Mouse (Mus musculus) lung, adult 2 months (tissue): ENCODE measurements around the gene Reg1. TPM values are rescaled to one million over a fixed set of nuclear protein-coding genes. Genes with fewer than 3 reads are reported as not detected.
"Not testable (repeated sequence)": the region's sequence is repeated elsewhere in the genome, so short reads cannot be mapped to it uniquely, and the experiment has no call there.

ENCODE experiments used
- DNase-seq: peaks from one replicate; pipeline ENCODE4 v3.0.0; 2022
- H3K4me1 ChIP-seq: fragments of 200-500 bp; 2 replicates; pipeline ENCODE4 v1.6.1; 2011; ENCODE audit warnings: low read length; ENCODE audit not compliant: control insufficient read depth, insufficient read depth
- H3K4me3 ChIP-seq: fragments of 200-500 bp; replicated peaks from 2 replicates; pipeline ENCODE3; 2011; ENCODE audit warnings: low read depth, mild to moderate bottlenecking, control low read depth, low read length; ENCODE audit errors: extremely low read depth
- CTCF ChIP-seq: fragments of 200-500 bp; IDR thresholded peaks from 2 replicates; pipeline ENCODE4 v1.5.1; 2011; ENCODE audit warnings: mild to moderate bottlenecking, low read length, control low read depth; ENCODE audit not compliant: insufficient read depth
- POLR2A ChIP-seq: fragments of 200-500 bp; IDR thresholded peaks from 2 replicates; pipeline ENCODE4 v1.6.1; 2011; ENCODE audit warnings: low read depth, mild to moderate bottlenecking, control low read depth, low read length, borderline replicate concordance; ENCODE audit errors: extremely low read depth
- WGBS: fragments of 180-500 bp; shearing (Covaris S2); methylation state at CpG from one replicate; pipeline ENCODE4 v1.1.7; 2018; 5-methylcytosine and 5-hydroxymethylcytosine counted together
- polyA plus RNA-seq: library from polyadenylated mRNA; depleted of rRNA; stranded (reverse); fragments of >200 nt; gene quantifications from 2 replicates; pipeline ENCODE4 v1.2.3, GENCODE M21; 2012; rRNA removed

The Reg1 gene
- 0.98 TPM in 1 of 2 replicates, not detected in the other for polyA plus RNA-seq

- not testable (repeated sequence) for H3K4me1 ChIP-seq, H3K4me3 ChIP-seq, DNase-seq
Observed at GRCm38 (mm10) chr6:78422411-78422810, at the start of gene Reg1. Gene Reg1, plus strand, starts transcription at chr6:78422711.

GRCm38 (mm10) chr6:78378765-78379164 is 43.7 kb upstream of the Reg1 start, which contains the start of gene Reg3d:
Gene Reg3d, minus strand, starts transcription at chr6:78378865.
- Histone ChIP-seq H3K4me1 (no peaks in the 10 kb centered on the region), H3K4me3 (no peak within 1 kb of the TSS)
- 46% methylated on average over 2 of the region's 2 CpGs for WGBS
- DNase-seq = no peak
- TF ChIP-seq POLR2A (no peak), CTCF (no peak)

- TF ChIP-seq CTCF = no peak
- no peak for TF ChIP-seq POLR2A
- DNase-seq = no peak
- Histone ChIP-seq H3K4me1 (no peaks in the 10 kb centered on the region), H3K4me3 (no peak within 1 kb of the TSS)
Observed at GRCm38 (mm10) chr6:78380409-78380808, 42.1 kb upstream of the Reg1 start, which contains the start of gene Reg3a. Gene Reg3a, plus strand, starts transcription at chr6:78380709.

- TF ChIP-seq POLR2A (no peak), CTCF (no peak)
- no peak for DNase-seq
- WGBS = 76% methylated on average over 3 of the region's 3 CpGs
- Histone ChIP-seq H3K4me3 (no peak overlapping the region), H3K4me1 (no peaks in the 10 kb centered on the region)
Observed at GRCm38 (mm10) chr6:78385609-78386008, 36.9 kb upstream of the Reg1 start.

- DNase-seq, H3K4me1 ChIP-seq, H3K4me3 ChIP-seq: not testable (repeated sequence)
- WGBS = 96% methylated on average over 5 of the region's 17 CpGs
Observed at GRCm38 (mm10) chr6:78395323-78395722, 27.2 kb upstream of the Reg1 start, which contains the start of gene Reg2. Gene Reg2, plus strand, starts transcription at chr6:78395623.

- H3K4me3 ChIP-seq = no peak overlapping the region
- WGBS = 70% methylated on average over 3 of the region's 3 CpGs
- TF ChIP-seq POLR2A (no peak), CTCF (no peak)
- H3K4me1 ChIP-seq = no peaks in the 10 kb centered on the region
- no peak for DNase-seq
Observed at GRCm38 (mm10) chr6:78425497-78425896, 3.0 kb downstream of the Reg1 start.

GRCm38 (mm10) chr6:78447202-78447601 is 24.7 kb downstream of the Reg1 start:
- H3K4me3 ChIP-seq = no peak overlapping the region
- WGBS = 46% methylated on average over 1 of the region's 1 CpGs
- no peaks in the 10 kb centered on the region for H3K4me1 ChIP-seq
- DNase-seq = no peak
- TF ChIP-seq CTCF (no peak), POLR2A (no peak)

- TF ChIP-seq CTCF (no peak), POLR2A (no peak)
- no peak for DNase-seq
- no peak overlapping the region for H3K4me3 ChIP-seq
- no peaks in the 10 kb centered on the region for H3K4me1 ChIP-seq
Observed at GRCm38 (mm10) chr6:78448409-78448808, 25.9 kb downstream of the Reg1 start.

GRCm38 (mm10) chr6:78452804-78453203 is 30.3 kb downstream of the Reg1 start:
- TF ChIP-seq CTCF (no peak), POLR2A (no peak)
- no peak for DNase-seq
- WGBS = 83% methylated on average over 2 of the region's 2 CpGs
- no peak overlapping the region for H3K4me3 ChIP-seq
- H3K4me1 ChIP-seq = no peaks in the 10 kb centered on the region

GRCm38 (mm10) chr6:78460191-78460825 is 37.8 kb downstream of the Reg1 start:
- no peak for DNase-seq
- TF ChIP-seq CTCF (no peak), POLR2A (no peak)
- no peak overlapping the region for H3K4me3 ChIP-seq
- 62% methylated on average over 3 of the region's 3 CpGs for WGBS
- no peaks in the 10 kb centered on the region for H3K4me1 ChIP-seq

GRCm38 (mm10) chr6:78462360-78462759 is 39.8 kb downstream of the Reg1 start:
- no peaks in the 10 kb centered on the region for H3K4me1 ChIP-seq
- DNase-seq = no peak
- H3K4me3 ChIP-seq = no peak overlapping the region
- TF ChIP-seq POLR2A = no peak
- WGBS = 47% methylated on average over 2 of the region's 2 CpGs
